Mouse (Mus musculus): ENCODE data around the gene Suox.

- no peak for TF ChIP-seq CTCF (IDR thresholded peaks at IDR 0.05; ENCODE audit: low read depth)
- no peak for TF ChIP-seq EP300 (optimal IDR thresholded peaks at IDR 0.05)
Measured at GRCm38 (mm10) chr10:128699611-128700010, 25.7 kb upstream of the Suox start.
